Mouse (Mus musculus): ENCODE data around the gene Pbx3.

The Pbx3 gene

DNA sequence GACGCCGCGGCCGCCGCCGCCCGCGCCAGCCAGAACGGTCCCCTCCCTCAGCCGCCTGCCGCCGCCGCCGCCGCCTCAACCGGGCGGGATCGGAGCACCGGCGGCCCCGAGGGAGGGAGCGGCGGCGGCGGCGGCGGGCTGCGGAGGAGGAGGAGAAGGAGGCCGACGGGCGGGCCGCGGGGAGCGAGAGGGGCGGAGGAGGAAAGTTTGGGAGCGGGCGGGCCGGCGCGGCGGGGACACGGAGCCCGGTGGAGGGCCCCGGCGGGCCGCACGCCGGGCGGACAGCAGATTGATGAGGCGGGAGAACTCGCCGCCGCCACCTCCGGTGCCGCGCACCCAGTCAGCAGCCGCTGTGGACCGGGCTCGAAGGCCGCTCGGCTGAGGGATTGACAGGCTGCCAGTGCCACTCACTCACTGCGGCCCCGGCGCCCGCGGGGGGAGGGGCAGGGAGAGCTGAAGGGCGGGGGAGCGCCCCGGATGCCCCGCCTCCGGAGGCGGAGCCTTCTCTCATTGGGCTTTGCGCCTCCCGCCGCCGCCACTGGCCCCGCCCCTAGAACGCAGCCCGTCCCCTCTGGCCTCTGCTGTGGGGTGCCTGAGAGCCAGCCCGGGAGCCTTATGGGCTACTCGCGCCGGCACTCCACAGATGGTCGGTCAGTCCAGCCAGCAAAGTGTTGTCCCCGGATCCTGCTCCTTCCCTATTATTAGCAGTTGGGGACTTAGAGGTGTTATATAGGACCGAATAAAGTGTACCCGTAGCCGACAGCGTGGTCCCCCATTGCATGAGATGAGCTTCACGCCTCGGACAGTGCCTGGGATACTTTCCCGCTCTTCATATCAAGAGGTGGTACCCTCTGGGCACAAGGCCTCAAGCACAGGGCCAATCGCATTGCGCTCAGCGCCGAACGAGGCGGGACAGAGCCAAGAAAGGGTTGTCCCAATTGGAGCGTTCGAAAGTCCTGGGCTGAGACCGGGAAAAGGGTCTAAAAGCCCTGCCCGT, at the start of gene Pbx3:
Gene Pbx3, minus strand, starts transcription at position 838 of the 997 bp plus-strand sequence.
- peak; percentile 93 for DNase-seq (ENCODE audit: low read depth)

DNA sequence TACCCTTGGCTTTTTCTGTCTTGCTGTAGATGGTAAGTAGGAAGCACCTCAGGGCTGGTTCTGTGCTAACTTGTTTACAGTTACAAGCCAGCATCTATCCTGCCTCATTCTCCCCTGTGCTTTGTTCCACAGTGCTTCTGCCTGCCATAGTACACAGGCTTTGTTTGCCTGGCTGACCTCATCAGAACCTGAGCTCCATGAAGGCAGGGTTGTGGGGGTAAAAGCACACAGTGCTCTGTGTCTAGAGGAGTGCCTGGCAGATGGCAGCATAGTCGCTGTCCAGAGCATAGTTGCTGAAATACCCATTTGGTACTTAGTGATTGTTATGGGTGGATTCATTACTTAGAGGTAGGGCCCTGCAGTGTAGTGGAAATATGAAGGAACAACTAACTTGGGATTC, 47.3 kb upstream of the Pbx3 start:
- no peak for DNase-seq (ENCODE audit: low read depth)

DNA sequence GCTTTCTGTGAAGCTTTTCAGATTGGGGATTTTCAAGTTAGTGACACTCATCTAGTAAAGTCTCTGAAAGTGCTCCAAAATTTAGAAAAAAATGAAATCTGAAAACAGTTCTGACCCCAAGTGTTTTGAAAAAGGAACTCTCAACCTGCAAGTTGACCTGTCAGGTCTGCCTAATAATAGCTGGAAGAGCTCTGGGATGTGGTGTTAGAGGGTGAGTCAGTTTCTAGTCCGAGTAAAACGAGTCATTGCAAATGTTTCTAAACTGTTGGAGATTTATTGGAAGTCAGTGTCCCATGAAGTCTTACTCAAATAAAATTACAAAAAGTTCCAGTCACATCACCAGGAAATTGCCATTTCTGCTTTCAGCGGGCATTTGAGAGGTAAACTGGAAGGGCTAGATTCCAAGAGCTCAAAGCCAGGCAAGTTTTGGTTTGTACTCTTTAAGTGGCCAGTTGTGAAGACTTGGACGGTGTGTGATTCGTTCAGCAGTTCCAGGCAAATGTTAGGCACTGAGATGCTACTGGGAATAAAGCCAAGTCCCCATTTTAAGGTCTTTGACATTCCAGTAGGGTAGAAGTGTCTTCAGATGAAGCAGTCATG, 36.9 kb upstream of the Pbx3 start:
- no peak for DNase-seq (ENCODE audit: low read depth)

DNA sequence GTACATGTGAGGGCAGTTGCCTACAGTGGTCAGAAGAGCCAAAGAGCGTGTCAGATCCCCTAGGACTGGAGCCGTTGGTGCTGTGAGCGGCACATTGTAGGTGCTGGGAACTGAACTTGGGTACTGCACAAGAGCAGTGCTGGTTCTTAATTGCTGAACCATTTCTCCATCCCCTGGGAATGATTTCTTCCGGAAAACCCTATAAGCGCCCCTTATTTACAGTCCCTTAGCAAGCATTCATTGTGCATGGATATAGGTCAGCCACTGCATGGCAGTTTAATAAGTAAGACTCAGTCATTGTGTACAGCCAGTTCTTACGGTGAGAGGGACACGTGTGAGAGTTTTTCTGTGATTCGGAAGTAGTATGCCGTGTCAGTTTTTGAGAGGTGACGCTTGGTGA, 35.4 kb upstream of the Pbx3 start:
- DNase-seq (ENCODE audit: low read depth), result no peak

DNA sequence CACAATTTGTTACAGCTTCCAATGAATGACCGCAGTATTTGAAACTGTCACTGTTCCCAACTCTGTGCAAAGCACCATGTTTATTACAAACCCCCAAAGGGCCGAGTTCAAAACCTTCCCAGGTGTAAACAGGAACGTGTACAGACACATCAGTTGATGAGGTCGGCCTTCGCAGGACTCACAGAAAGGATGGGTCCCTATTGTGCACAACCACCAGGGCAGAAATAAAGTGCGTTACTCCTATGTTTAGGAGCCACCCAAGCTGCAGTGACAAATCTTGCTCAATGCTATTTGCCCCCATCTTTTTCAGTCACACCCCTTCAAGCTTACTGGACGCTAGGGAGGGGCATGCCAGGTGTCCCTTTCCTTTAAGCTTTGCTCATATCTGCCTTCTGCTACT, 34.7 kb upstream of the Pbx3 start:
- no peak for DNase-seq (ENCODE audit: low read depth)

DNA sequence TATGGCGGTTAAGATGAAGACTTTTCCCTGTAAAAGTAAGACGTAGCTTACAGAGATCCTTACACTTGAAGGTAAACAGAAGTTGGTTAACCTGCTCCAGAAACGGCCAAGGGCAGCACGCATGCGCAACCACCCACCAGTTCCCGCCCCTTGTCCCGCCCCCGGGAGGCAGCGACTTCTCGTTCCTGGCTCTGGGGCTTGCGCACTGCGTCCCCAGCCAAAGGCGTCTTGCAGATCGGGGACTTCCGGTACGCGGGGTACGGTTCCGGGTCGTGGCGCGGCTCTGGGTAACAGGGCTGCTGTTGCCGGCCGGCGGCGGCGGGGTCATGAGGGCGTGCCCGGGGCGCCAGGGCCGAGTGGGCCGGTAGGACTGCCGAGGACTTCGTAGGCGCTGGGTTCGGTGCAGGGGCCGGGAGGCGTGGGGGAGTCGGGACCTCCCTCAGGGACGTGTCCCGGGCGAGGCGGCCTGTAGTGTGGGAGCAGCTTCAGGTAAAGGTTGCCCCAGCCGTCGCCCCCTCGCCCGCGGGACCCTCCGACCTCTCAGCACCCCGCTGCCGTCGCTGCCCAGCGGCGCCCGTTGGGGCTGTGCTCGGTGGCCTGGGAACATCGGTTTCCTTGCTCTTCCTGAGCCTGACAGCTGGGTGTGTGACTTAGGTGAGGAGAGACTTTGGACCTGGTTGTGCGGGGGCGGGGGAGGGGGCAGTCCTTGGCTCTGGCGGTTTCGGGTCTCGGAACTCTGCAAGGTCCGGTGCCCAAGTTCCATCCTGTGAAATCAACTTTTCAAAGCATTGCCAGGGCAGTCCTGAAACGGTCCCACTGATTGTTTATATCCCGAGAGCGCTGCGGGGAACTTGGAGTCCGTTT, 33.9 kb upstream of the Pbx3 start, which contains the start of gene Mapkap1:
Gene Mapkap1, plus strand, starts transcription at position 171 of the 864 bp plus-strand sequence.
- peak; percentile 88 for DNase-seq (ENCODE audit: low read depth)

DNA sequence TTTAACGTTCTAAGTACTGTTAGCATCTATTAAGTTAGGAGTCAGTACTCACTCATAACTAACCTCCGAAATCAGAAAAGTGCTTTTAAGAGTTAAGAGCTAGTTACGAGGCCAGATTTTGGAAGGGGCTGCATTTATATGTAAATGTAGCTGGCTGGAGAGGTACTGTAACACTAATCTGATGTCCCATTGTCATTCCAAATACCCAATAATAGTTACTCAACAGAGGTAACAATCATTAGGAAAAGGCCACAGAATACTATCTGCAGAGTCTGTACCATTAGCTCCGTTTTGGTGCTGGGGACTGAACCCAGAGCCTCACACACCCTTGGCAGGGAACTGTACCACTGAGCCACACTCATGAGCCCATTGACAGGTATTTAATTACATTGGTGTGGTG, 26.6 kb upstream of the Pbx3 start:
- DNase-seq (ENCODE audit: low read depth), result no peak

DNA sequence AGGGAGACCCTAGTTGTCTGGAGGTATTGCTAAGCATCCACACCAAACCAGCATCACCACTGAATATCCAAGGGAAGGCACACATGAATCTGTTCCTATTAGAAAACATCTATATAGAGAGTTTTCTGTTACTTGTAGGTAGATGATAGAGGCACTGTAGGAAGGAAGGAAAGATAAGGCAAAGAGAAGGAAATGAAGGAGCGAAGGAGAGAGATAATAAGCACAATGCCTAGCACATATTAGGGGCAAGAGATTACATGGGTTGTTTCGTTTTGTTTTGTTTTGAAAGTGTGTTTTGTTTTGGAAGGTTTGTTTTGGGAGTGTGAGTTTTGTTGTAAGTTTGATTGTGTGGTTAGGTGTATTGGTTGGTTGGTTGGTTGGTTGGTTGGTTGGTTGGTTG, 6.0 kb upstream of the Pbx3 start:
- DNase-seq (ENCODE audit: low read depth), result no peak

DNA sequence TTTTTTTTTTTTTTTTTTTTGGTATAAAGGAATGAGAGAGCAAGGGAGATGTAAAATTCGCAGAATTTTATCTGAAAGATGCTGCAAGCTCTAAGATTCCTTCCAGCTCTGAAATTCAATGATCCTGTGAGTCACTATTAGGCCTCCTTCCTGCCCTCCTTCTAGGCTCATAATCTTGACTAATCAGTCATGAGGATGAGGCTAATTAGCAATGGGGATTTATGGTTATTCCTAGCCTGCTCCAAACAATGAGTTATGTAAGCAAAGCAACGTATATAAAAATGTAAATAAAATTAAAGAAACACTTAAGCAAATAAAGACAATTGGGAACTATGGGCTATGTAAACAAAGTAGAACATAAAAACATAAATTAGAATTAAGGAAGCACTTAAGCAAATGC, 1.4 kb upstream of the Pbx3 start:
- DNase-seq (ENCODE audit: low read depth), result no peak

DNA sequence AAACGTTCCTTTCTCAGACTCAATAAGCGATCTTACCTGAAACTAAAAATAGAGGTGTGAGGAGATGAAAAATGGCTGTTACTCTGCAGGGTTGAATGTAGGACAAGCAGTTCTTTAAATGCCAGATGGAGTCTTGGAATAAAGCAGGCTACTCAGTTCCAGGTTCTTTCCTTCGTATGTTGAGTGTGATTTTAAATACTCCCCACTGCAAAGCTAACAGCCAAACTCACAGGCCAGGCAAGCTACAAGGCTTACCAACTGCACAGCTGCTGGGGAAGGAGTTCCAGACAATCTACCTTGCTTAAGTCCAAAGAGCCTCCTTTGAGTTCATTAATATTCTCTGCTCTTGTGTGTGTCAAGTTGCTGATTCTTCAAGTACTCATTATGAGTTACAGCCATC, 944 bp upstream of the Pbx3 start:
- DNase-seq (ENCODE audit: low read depth), result no peak

DNA sequence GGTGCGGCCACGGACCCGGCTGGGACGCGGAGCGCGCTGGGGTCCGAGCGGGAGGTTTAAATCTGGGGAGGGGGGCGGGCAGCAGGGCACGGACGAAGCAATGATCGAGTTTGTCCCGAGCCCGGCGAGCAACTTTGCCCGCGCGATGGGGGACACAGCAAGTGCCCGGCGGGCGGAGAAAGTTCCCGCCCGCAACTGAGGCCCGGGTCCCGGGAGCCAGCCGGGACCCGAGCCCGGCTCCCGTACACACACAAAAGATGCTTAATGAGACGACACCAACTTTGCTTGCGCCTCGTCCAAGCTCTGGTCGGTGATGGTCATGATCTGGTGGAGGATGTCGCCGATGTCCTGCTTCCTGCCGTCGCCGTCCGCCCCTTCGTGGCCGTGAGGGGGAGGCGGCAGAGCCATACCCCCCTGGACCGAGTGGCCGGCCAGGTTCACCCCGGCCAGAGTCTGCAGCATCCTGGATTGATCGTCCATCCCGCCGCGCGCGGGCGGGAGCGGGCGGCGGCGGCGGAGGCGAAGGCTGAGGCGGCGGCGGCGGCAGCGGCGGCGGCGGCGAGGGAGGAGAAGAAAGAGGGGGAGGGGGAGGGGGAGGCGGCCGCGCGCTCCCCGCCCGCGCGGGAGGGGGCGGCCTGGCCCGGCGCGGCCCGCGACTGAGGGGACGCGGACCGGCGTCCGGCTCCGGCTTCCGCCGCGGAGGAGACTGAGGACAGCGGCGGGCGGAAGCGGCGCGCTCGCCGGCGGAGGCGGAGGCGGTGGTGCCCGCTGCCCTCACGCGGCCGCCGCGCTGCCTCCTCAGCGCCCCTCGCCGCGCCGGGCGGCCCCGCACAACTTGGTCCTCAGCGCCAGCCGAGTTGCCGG, 1.3 kb downstream of the Pbx3 start:
- DNase-seq (ENCODE audit: low read depth), result no peak

DNA sequence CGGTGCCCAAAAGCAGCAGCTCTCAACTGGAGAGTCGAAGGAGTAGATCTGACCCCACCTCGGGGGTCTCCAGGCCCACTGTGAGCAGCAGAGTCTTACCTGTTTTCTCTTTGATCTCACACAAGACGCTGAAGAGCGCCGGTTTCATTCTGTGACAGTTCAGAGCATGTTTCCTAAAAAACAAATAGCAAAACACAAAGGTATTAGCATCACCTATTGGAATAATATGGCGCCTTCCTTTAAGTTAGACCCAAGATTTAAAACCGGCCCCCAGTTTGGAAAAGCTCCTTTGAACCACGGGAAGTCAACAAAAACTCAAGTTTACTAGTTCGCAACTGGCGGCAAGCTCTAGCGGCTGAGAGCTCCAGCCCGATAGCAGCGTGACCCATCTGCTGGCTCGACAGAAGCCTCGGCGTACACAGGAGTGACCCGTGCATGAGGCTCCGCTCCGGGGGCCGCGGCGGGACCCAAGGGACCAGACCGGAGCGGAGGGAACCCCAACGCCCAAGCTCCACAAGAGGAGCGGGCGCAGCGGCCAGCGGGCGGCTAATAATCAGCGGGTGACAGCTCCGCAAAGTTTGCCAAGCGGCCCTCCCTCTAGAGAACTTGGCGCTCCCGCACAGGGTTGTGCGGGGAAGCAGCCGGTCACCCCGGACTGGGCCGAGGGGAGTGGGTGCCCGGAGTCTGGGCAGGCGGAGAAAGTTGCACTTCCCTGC, 2.1 kb downstream of the Pbx3 start:
- no peak for DNase-seq (ENCODE audit: low read depth)

DNA sequence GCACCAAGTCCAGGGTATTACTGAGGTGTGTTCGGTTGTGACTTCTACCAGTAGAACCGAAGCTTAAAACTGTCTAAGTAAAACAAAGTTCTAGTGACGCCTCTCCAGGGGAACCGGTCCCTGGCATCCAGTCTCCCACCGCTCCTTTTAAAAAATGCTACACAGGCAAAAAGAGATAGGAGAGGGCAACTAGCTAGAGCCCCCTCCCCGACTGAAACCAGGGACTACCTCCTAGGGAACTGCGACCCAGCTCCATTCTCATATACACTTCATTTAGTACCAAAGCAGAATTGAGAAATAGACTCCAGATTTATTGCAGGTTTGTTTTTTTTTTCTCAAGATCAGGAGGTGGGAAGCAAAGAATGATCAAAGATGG, 2.6 kb downstream of the Pbx3 start:
- DNase-seq (ENCODE audit: low read depth), result no peak

DNA sequence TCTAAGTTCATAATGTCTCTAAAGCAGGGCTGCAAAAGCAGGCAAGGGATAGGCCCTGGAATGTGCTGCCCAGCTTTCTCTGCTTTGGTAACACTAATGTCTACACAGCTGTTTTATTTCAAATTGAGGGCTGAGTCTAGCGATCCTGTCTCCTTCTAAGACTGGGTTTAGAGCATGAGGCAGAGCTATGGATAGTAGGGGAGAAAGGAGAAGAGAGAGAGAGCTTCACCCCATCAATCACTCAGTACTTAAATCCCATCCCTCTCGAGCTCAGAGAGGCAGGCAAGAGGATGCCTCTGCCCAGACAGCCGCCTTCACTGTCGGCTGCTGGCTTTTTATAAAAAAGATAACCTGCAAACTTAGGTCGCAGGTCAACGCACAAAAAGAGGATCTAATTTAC, 4.5 kb downstream of the Pbx3 start:
- DNase-seq (ENCODE audit: low read depth), result no peak

DNA sequence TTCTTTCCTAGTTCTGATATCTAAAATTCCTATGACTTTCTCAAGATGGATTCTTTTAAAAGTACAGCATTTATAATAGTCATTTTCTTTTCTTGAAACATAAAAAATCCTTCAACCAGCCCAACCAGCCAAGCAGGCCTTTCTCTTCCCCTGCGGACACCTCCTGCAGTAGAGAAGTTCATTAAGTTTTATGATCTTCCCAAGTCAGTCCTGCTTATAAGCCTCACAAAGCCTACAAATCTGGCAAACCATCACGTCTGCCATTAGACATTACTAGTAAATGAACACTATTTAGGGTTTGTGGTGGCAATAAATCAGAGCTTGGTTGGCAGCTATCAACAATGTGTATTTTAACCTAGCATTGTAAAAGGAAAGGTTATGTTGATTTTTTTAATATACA, 5.9 kb downstream of the Pbx3 start:
- no peak for DNase-seq (ENCODE audit: low read depth)

DNA sequence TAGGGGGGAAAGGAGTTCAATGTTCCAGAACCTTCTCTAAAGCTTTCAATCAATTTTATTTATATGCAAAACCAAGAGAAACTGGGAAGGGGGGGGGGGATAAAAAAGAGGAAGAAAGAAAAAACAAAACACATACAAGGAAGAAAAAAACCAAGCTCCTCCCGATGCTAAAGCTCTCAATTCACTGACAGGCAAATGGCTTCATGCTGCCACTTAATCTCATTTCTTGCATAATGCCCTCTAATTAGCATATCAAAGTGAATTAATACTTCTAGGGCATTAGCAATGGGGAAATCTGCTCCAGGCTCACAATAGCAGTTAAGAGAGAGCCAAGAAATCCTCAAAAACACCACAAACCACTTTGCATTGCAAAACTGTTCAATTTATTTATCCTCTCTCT, 9.3 kb downstream of the Pbx3 start:
- no peak for DNase-seq (ENCODE audit: low read depth)

DNA sequence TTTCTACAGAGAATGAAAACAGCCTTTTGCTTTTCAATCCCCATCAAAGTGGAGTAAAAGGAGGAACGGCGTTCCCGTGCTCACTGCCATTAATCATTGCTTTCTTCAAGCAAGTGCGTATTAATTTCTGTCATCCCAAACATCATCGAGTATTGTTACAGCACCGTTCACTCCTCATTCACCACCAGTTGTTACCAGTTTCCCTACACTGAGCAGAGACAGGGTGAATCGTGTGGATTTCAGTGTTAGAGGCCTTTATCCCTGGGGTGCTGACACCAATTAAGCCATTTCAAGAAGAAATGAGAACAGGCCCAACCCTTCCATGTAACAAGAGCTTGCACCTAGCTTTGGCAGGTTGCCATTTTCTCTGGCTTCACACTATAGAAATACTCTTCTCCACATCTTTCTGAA, 17.1 kb downstream of the Pbx3 start:
- no peak for DNase-seq (ENCODE audit: low read depth)

DNA sequence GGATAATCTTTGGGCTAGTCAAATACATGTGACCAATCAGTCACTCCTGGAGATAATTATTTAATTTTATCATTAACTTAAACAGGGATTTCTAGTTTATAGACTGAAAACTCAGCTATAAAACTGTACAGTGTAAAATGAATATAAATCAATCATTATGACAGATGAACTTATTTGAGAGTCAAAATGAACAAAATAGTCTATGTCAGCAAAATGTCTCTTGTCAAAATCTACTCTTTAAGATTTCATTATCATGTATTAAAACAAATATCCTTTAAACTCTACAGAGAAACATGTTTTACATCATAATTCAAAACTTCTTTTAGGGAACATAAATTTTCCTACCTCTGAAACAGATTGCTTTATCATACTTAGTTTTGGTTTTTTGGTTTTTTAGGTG, 20.9 kb downstream of the Pbx3 start:
- no peak for DNase-seq (ENCODE audit: low read depth)

DNA sequence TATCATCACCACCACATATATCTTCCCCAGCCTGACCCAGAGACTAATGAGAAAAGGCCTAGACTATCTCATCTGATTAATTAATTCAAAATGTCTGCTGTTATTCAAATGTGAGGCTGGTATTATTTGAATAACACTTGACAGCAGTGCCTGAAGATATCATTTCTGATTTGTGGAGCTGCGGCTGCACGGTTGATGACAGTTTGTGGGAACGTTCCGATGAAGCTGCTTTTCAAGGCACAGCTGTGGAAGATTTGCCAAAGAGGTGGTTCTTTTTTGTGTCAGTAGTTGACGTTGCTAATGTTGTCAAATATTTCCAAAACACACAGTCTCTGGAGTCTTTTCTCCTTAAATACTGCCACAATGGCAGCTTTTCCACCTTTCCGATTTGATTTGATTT, 25.8 kb downstream of the Pbx3 start:
- no peak for DNase-seq (ENCODE audit: low read depth)

DNA sequence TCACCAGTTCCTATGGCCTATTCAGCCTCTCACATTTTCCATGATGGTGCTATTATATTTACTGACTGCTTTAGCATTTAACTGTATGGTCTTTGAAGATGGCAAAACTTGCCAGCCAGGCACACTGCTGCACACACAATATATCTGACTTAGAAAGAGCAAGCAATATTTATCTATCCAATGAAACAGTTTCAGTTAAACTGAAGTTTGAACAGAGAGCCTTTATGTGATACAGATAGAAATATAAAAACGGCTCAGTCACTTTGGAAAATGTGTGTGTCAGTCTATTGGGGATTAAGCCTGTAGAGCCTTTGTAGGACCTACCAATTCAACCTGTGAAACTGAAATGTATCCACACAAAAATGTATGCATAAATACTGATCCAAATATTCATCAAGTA, 74.3 kb downstream of the Pbx3 start:
- DNase-seq (ENCODE audit: low read depth), result no peak

DNA sequence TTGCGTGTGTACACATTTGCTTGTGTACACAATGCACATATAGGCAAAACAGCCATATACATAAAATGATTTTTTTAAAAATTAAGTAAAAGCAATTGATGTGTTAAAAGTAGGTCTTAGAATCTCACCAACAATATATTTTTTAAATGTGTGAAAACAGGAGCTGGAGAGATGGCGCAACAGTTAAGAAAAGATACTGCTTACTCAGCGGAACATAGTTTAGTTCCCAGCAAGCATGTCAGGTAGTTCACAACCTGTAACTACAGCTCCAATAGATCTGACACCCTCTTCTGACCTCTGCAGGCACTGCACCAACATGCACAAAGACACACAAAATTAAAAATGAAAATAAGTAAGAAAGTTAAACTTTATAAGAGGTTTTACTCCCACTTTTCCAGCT, 74.7 kb downstream of the Pbx3 start:
- no peak for DNase-seq (ENCODE audit: low read depth)
